Mouse (Mus musculus): ENCODE data around the gene Fndc9.

- TF ChIP-seq POLR2A (IDR thresholded peaks at IDR 0.05; ENCODE audit: insufficient read depth, low read length) (no peak), CTCF (IDR thresholded peaks at IDR 0.05; ENCODE audit: low read depth, low read length) (no peak), EP300 (IDR thresholded peaks at IDR 0.05; ENCODE audit: insufficient read depth, low read depth, low read length) (no peak)
Observed at GRCm38 (mm10) chr11:46278140-46278539, 42.8 kb downstream of the Fndc9 start.

Measured in ES-Bruce4 (cell line).